Mouse (Mus musculus) kidney, postnatal 0 days (tissue): ENCODE results near the gene Cdh3. TPM values are rescaled to one million over a fixed set of nuclear protein-coding genes. Genes with fewer than 3 reads are reported as not detected.

Experiments used
- ATAC-seq: fragments of 200-750 bp; cut with Nextera tagmentation; replicated peaks from 2 replicates; pipeline ENCODE4 v1.8.0; 2017; ENCODE audit warnings: low read depth, moderate number of reproducible peaks, moderate TSS enrichment, moderate library complexity; ENCODE audit not compliant: low FRiP score
- DNase-seq: peaks from one replicate; pipeline ENCODE4 v3.0.0-alpha.2; 2016; ENCODE audit warnings: low spot score
- H3K27ac ChIP-seq: fragments of 300-500 bp; sonication (generic); 2 replicates; pipeline ENCODE4 v1.5.1; 2014; ENCODE audit warnings: mild to moderate bottlenecking
- H3K27me3 ChIP-seq: fragments of 300-500 bp; sonication (generic); 2 replicates; pipeline ENCODE4 v1.6.1; 2014; ENCODE audit warnings: low read length, mixed read lengths; ENCODE audit not compliant: insufficient read depth
- H3K36me3 ChIP-seq: fragments of 300-500 bp; sonication (generic); 2 replicates; pipeline ENCODE4 v1.6.1; 2014; ENCODE audit warnings: low read length, mixed read lengths; ENCODE audit not compliant: insufficient read depth
- H3K4me1 ChIP-seq: fragments of 300-500 bp; sonication (generic); replicated peaks from 2 replicates; pipeline ENCODE4 v1.6.1; 2014; ENCODE audit warnings: antibody characterized with exemption, low read length, mixed read lengths; ENCODE audit not compliant: insufficient read depth
- H3K4me2 ChIP-seq: fragments of 300-500 bp; sonication (generic); 2 replicates; pipeline ENCODE4 v1.6.1; 2014; ENCODE audit warnings: mild to moderate bottlenecking, low read length, moderate library complexity, mixed read lengths
- H3K4me3 ChIP-seq: fragments of 300-500 bp; sonication (generic); replicated peaks from 2 replicates; pipeline ENCODE4 v1.5.1; 2014; ENCODE audit warnings: low read depth, low read length
- H3K9ac ChIP-seq: fragments of 300-500 bp; sonication (generic); 2 replicates; pipeline ENCODE4 v1.6.1; 2014; ENCODE audit warnings: low read depth, low read length
- H3K9me3 ChIP-seq: fragments of 300-500 bp; sonication (generic); replicated peaks from 2 replicates; pipeline ENCODE4 v1.6.1; 2016; ENCODE audit warnings: low read length, inconsistent platforms, mixed read lengths
- CTCF ChIP-seq: IDR thresholded peaks from 2 replicates; pipeline ENCODE4 v1.5.1; 2016; ENCODE audit warnings: antibody characterized with exemption, low read depth, mild to moderate bottlenecking, moderate library complexity
- WGBS: fragments of 180-500 bp; shearing (Covaris S2); extraction: QIAGEN DNeasy Blood & Tissue Kit; methylation state at CpG from one replicate; pipeline ENCODE4 v1.1.7; 2014; 5-methylcytosine and 5-hydroxymethylcytosine counted together
- polyA plus RNA-seq: library from polyadenylated mRNA; unstranded; fragments of >200 nt; fragmentation: Nextera tagmentation; extraction: Ambion mirVana; gene quantifications from 2 replicates; pipeline ENCODE4 v1.2.1, GENCODE M21; 2015

Gene Cdh3
- polyA plus RNA-seq, 1 experiment from 2014 or later = 20.9 TPM

GRCm38 (mm10) chr8:106511065-106511501 lies 392 bp downstream of the Cdh3 start:
- no peak for DNase-seq
- under 1% methylated on average over 22 of the region's 22 CpGs for WGBS
- Histone ChIP-seq H3K9ac (peak overlapping the region; percentile 65), H3K36me3 (no peaks in the 10 kb centered on the region), H3K4me3 (peak overlapping the region; percentile 49), H3K9me3 (no peaks in the 10 kb centered on the region), H3K4me1 (peaks cover 18% of the 10 kb centered on the region), H3K27ac (peak overlapping the region; percentile 87), H3K4me2 (peak overlapping the region; percentile 86), H3K27me3 (0 out of 2 replicates have a peak, but pooled peaks cover 4% of the 10 kb centered on the region)
- TF ChIP-seq CTCF = no peak
- peak; percentile 44; the same call in 1 of the 2 replicates for ATAC-seq

DNA sequence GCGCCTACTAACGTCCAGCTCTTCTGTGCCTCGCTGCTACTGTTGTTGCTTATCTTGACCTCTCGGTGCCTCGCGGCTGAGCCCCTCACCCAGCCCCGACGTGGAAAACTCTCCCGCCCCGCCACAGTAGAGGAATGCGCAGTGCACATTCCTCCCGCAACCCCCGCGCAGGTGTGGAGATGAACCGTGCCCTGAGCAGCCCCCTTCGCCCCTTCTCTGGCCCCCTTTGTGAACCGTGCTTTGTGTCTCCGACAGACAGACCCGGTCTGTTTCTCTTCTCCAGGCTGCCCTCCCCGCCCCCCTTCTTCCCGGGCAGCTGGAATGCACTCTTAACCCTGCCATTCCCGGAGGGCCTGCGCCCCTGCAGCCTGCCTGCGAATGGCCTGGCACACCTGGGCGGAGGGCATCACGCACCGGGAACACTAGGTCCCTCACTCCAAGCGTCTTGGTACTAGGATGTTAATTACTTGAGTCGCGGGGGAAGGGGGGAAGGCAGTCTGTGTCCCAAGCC lies 895 bp downstream of the Cdh3 start:
- peaks cover 23% of the 10 kb centered on the region for H3K4me1 ChIP-seq
- 1% methylated on average over 29 of the region's 30 CpGs for WGBS
- H3K9me3 ChIP-seq = no peaks in the 10 kb centered on the region
- H3K36me3 ChIP-seq = no peaks in the 10 kb centered on the region
- H3K27me3 ChIP-seq = 0 out of 2 replicates have a peak, but pooled peaks cover 4% of the 10 kb centered on the region
- H3K9ac ChIP-seq = peak overlapping the region; percentile 65
- peak overlapping the region; percentile 86 for H3K4me2 ChIP-seq
- peak; percentile 54 for DNase-seq
- peak overlapping the region; percentile 49 for H3K4me3 ChIP-seq
- H3K27ac ChIP-seq = peak overlapping the region; percentile 87
- ATAC-seq = peak; percentile 40
- no peak for TF ChIP-seq CTCF

DNA sequence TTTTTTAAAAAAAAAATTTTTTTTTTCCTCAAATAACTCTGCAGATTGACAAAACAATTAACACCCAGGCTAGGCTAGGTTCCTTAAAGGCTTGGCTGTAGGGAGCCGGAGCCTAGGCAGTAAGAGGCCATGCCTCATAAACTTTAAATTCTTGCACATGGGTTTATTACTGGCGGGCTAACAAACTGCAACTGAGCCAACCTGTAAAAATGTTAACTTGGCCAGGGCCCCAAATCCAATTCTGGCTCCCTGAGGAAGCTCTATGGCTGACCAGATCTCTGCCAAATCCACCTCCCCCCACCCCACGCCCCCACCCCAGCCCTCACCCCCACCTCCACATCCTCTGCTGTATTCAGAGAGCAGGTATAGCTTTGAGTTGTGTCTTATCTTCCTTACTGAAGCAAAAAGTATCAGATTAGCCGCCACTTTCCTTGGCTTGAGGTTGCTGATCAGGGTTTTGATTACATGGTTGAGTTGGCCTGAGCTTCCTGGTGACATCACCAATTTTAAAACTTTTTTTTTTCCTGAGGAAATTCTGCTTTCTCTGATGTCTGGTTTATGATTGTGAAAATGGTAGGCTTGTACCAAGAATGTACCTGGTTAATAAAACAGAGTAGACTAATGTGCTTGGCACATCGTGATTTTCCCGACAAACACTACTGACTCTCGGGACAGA lies 1.9 kb downstream of the Cdh3 start:
- H3K4me1 ChIP-seq = peaks cover 27% of the 10 kb centered on the region
- peak overlapping the region; percentile 49; the same call in 1 of the 2 replicates for H3K4me3 ChIP-seq
- WGBS = 16% methylated on average over 7 of the region's 7 CpGs
- peak overlapping the region; percentile 87 for H3K27ac ChIP-seq
- H3K9ac ChIP-seq = 0 out of 2 replicates have a peak overlapping the region, but pooled peaks have one; percentile 6
- no peak for TF ChIP-seq CTCF
- 0 out of 2 replicates have a peak, but pooled peaks cover 4% of the 10 kb centered on the region for H3K27me3 ChIP-seq
- H3K4me2 ChIP-seq = peak overlapping the region; percentile 86
- H3K9me3 ChIP-seq = no peaks in the 10 kb centered on the region
- DNase-seq = peak; percentile 82
- H3K36me3 ChIP-seq = no peaks in the 10 kb centered on the region
- ATAC-seq = 0 out of 2 replicates have a peak, but pooled peaks have one; percentile 37

DNA sequence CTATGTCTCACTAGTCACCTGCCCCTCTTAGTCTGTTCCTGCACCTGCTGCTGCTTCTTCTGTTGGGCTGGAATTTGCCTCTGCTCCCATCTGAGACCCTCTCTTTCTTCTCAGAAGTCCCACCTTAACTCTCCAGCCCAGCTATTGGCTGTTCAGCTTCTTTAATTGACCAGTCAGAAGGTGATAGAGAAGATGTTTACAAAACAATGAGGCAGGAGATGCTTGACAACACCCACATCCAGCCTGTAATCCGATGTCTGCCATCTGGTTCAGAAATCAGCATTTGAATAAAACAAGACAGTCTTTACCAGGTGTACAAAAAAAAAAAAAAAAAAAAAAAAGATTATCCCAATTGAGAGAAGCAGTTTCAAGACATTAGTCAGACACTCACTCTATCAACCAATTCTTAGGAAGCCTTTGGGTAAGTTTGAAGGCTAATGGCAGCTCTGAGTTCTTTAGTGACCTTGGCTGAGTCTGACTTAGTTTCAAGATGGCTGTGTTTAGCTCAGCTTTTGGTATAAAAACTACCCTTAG lies 5.3 kb downstream of the Cdh3 start:
- Histone ChIP-seq H3K9me3 (no peaks in the 10 kb centered on the region), H3K4me2 (no peak overlapping the region), H3K9ac (no peak overlapping the region), H3K36me3 (no peaks in the 10 kb centered on the region), H3K4me1 (peaks cover 12% of the 10 kb centered on the region), H3K4me3 (no peak overlapping the region), H3K27me3 (0 out of 2 replicates have a peak, but pooled peaks cover 4% of the 10 kb centered on the region), H3K27ac (no peak overlapping the region)
- no peak for TF ChIP-seq CTCF
- 26% methylated on average over 1 of the region's 1 CpGs for WGBS
- no peak for ATAC-seq
- no peak for DNase-seq

DNA sequence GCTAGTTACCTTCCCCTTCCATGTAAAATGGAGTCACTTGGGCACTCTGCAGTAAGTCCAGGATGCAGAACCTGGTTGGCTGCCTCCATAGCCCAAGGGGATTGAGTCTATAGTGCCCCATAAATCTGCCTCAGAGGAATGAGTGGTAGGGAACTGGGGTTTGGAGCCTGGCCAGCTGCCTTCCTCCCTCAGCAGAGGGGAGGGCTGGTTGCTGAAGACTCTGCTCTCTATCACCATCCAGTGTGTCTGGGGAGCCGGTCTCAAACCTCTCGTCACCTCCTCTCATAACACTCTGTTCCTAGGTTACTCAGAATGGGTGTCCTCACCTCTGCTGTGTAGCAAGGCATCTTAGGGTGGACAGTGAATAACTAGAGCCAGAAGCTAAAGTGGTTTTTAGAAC lies 5.9 kb downstream of the Cdh3 start:
- Histone ChIP-seq H3K9me3 (no peaks in the 10 kb centered on the region), H3K27me3 (no peaks in the 10 kb centered on the region), H3K36me3 (no peaks in the 10 kb centered on the region), H3K4me3 (no peak overlapping the region), H3K9ac (no peak overlapping the region), H3K27ac (no peak overlapping the region), H3K4me1 (peaks cover 9% of the 10 kb centered on the region), H3K4me2 (no peak overlapping the region)
- ATAC-seq (no peak), DNase-seq (peak; percentile 54)
- no peak for TF ChIP-seq CTCF
- 38% methylated on average over 2 of the region's 2 CpGs for WGBS

DNA sequence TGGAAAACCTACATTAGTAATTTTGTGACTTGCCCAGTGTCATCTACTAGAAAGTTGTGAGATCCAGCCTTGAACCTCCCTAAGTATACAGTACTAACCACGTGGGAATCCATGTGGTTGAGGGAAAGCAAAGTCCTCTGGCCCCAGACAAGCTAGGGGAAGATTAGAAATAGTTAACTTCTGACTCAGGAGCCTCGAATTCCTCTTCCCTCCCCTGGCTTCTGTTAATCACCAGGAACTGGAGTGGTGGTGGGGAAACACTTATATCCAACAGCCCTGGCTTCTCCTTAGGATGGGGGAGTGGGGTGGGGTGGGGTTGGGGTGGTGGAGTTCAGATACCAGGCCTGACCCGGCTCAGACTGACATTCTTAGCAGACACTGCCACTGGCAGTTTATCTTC lies 8.1 kb downstream of the Cdh3 start:
- ATAC-seq = peak; percentile 41; the same call in 1 of the 2 replicates
- no peak overlapping the region for H3K4me2 ChIP-seq
- no peaks in the 10 kb centered on the region for H3K27me3 ChIP-seq
- 7% methylated on average over 3 of the region's 3 CpGs for WGBS
- no peak overlapping the region for H3K4me3 ChIP-seq
- DNase-seq = peak; percentile 52
- no peaks in the 10 kb centered on the region for H3K36me3 ChIP-seq
- no peak overlapping the region for H3K27ac ChIP-seq
- H3K9ac ChIP-seq = no peak overlapping the region
- TF ChIP-seq CTCF = no peak
- H3K9me3 ChIP-seq = no peaks in the 10 kb centered on the region
- H3K4me1 ChIP-seq = peaks cover 9% of the 10 kb centered on the region
